Mouse (Mus musculus) kidney, embryonic 16.5 days (tissue): Measurements from ENCODE around the gene Anapc15-ps. TPM values are rescaled to one million over a fixed set of nuclear protein-coding genes. Genes with fewer than 3 reads are reported as not detected.

Experiments used
- ATAC-seq: fragments of 200-750 bp; cut with Nextera tagmentation; 2 replicates; pipeline ENCODE4 v1.8.0; 2017; ENCODE audit warnings: moderate TSS enrichment; ENCODE audit not compliant: low FRiP score, low TSS enrichment
- H3K27ac ChIP-seq: fragments of 300-500 bp; sonication (generic); 2 replicates; pipeline ENCODE4 v1.5.1; 2014; ENCODE audit warnings: low read length
- H3K27me3 ChIP-seq: fragments of 300-500 bp; sonication (generic); 2 replicates; pipeline ENCODE4 v1.6.1; 2014; ENCODE audit warnings: low read length, control low read depth, mixed read lengths; ENCODE audit not compliant: insufficient read depth
- H3K36me3 ChIP-seq: fragments of 300-500 bp; sonication (generic); 2 replicates; pipeline ENCODE4 v1.6.1; 2014; ENCODE audit warnings: low read length, control low read depth, mixed read lengths; ENCODE audit not compliant: insufficient read depth
- H3K4me1 ChIP-seq: fragments of 300-500 bp; sonication (generic); 2 replicates; pipeline ENCODE4 v1.6.1; 2014; ENCODE audit warnings: low read length, control low read depth, mixed read lengths; ENCODE audit not compliant: insufficient read depth
- H3K4me2 ChIP-seq: fragments of 300-500 bp; sonication (generic); replicated peaks from 2 replicates; pipeline ENCODE4 v1.6.1; 2014; ENCODE audit warnings: low read depth, low read length
- H3K4me3 ChIP-seq: fragments of 300-500 bp; sonication (generic); 2 replicates; pipeline ENCODE4 v1.5.1; 2014; ENCODE audit warnings: mild to moderate bottlenecking, low read length
- H3K9ac ChIP-seq: fragments of 300-500 bp; sonication (generic); replicated peaks from 2 replicates; pipeline ENCODE4 v1.6.1; 2014; ENCODE audit warnings: low read length
- H3K9me3 ChIP-seq: fragments of 300-500 bp; sonication (generic); 2 replicates; pipeline ENCODE4 v1.6.1; 2016; ENCODE audit warnings: low read length, control low read depth
- WGBS: fragments of 180-500 bp; shearing (Covaris S2); extraction: QIAGEN DNeasy Blood & Tissue Kit; methylation state at CpG from one replicate; pipeline ENCODE4 v1.1.7; 2014; 5-methylcytosine and 5-hydroxymethylcytosine counted together
- polyA plus RNA-seq: library from polyadenylated mRNA; unstranded; fragments of >200 nt; fragmentation: Nextera tagmentation; extraction: Ambion mirVana; gene quantifications from 2 replicates; pipeline ENCODE4 v1.2.1, GENCODE M21; 2015

Anapc15-ps gene
- polyA plus RNA-seq, 1 experiment from 2014 or later: not detected

DNA sequence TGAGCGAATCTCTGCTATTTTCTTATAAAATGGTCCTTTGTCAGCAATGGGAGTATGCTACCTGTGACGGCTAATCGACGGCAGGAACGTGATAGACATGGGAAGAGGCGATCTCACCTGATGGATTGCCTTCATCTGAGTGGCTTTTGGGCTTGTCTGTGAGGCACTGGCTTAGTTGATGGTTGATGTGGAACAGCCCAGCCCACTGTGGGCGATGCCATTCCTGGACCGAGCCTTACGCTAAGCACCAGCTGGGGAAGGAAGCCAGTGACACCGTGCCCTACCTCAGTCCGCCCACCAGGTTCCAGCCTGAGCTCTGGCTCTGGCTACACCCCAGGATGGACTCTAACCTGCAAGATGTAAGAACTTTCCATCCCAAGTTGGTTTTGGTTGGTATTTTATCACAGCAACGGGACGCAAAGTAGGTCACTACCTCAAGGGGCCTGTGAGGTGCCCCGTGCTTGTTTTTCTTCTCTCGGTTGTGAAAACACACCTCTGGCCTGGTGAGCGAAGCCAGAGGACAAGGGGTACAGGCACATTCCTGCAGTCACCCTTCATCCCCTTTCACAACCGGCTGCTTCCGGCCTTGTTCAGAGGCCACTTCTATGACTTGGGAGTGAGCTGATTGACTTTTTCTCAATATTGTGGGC lies 22.5 kb upstream of the Anapc15-ps start:
- Histone ChIP-seq H3K4me1 (peaks cover 16% of the 10 kb centered on the region; the same call in 1 of the 2 replicates), H3K9me3 (no peaks in the 10 kb centered on the region), H3K36me3 (no peaks in the 10 kb centered on the region), H3K4me2 (no peak overlapping the region), H3K27me3 (no peaks in the 10 kb centered on the region), H3K9ac (no peak overlapping the region), H3K4me3 (no peak overlapping the region), H3K27ac (peak overlapping the region; percentile 58; the same call in 1 of the 2 replicates)
- ATAC-seq: peak; percentile 50; the same call in 1 of the 2 replicates
- WGBS: 75% methylated on average over 18 of the region's 18 CpGs

DNA sequence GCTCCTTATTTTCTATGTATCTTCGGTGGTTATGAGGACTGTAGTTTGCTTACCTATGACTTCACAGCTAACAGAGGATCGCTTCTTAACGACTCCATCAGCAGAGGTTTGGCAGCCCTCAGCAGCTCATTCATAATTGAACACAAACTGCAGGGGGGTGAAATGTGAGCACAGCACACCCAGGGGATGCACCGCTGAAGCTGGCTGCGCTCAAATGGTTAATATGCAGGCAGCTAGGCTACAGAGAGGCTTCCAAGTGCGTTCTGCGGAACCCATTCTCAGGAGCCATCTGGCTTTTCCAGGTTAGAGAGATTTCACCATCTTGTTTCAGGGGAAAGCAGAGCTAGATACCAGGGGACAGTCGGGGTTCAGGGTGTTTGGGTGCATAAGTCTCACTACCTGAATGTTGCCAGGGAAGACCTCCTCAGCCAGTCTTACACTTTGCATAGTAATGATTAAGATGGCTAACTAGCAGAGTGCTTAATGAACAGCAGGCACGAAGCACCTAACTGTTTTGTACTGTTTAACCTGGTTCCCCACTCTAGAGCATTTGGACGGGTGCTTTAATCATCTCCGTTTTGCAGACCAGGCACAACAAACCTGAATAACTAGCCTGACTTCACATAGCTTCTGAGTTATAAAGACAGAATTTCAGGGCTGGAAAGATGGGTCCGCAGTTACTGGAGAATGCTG lies 21.5 kb upstream of the Anapc15-ps start:
- WGBS: 61% methylated on average over 12 of the region's 12 CpGs
- ATAC-seq: peak; percentile 70; the same call in 1 of the 2 replicates

DNA sequence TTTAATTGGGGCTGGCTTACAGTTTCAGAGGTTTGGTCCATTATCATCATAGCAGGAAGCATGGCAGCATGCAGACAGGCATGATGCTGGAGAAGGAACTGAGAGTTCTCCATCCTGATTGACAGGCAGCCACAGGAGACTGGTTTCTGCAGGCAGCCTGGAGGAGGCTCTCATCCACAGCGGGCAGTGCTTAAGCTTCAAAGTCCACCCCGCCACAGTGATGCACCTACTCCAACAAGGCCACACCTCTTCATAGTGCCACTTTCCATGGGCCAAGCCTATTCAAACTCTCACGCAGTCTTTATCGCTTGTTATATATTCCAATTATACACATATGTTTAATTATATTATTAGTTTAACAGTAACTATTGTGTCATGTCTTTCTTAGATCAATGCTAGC lies 18.1 kb upstream of the Anapc15-ps start:
- H3K4me2 ChIP-seq: no peak overlapping the region
- no peak overlapping the region for H3K9ac ChIP-seq
- H3K4me1 ChIP-seq: peaks cover 16% of the 10 kb centered on the region; the same call in 1 of the 2 replicates
- no peak overlapping the region for H3K27ac ChIP-seq
- no peaks in the 10 kb centered on the region for H3K27me3 ChIP-seq
- H3K9me3 ChIP-seq: no peaks in the 10 kb centered on the region
- no peak overlapping the region for H3K4me3 ChIP-seq
- 90% methylated on average over 4 of the region's 4 CpGs for WGBS
- no peak for ATAC-seq
- no peaks in the 10 kb centered on the region for H3K36me3 ChIP-seq

More for the DNA sequence above, 21.5 kb upstream of the Anapc15-ps start:
- Histone ChIP-seq H3K4me3 (no peak overlapping the region), H3K27me3 (no peaks in the 10 kb centered on the region), H3K4me1 (peaks cover 16% of the 10 kb centered on the region; the same call in 1 of the 2 replicates), H3K27ac (peak overlapping the region; percentile 58; the same call in 1 of the 2 replicates), H3K4me2 (0 out of 2 replicates have a peak overlapping the region, but pooled peaks have one; percentile 8), H3K36me3 (no peaks in the 10 kb centered on the region), H3K9me3 (no peaks in the 10 kb centered on the region), H3K9ac (no peak overlapping the region)

DNA sequence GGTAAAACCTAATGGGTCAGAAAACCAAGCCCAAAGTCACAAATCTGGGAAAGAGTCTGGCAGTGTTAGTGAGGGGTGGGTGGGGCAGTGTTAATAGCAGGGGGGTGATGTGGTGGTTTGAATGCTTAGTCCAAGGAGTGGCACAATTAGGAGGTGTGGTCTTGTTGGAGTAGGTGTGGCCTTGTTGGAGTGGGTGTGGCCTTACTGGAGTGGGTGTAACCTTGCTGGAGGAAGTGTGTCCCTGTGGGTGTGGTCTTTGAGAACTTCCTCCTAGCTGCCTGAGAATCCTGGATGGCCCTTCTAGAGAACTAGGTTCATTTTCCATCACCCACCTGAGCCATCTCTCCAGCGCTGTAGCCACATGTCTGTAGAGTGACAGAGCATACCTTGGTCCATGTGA lies 16.6 kb upstream of the Anapc15-ps start:
- peak overlapping the region; percentile 18; the same call in 1 of the 2 replicates for H3K27ac ChIP-seq
- H3K4me1 ChIP-seq: peaks cover 11% of the 10 kb centered on the region; the same call in 1 of the 2 replicates
- no peaks in the 10 kb centered on the region for H3K36me3 ChIP-seq
- no peaks in the 10 kb centered on the region for H3K27me3 ChIP-seq
- no peak overlapping the region for H3K4me3 ChIP-seq
- peak; percentile 25; the same call in 1 of the 2 replicates for ATAC-seq
- H3K4me2 ChIP-seq: no peak overlapping the region
- no peaks in the 10 kb centered on the region for H3K9me3 ChIP-seq
- 88% methylated on average over 1 of the region's 1 CpGs for WGBS
- H3K9ac ChIP-seq: no peak overlapping the region

DNA sequence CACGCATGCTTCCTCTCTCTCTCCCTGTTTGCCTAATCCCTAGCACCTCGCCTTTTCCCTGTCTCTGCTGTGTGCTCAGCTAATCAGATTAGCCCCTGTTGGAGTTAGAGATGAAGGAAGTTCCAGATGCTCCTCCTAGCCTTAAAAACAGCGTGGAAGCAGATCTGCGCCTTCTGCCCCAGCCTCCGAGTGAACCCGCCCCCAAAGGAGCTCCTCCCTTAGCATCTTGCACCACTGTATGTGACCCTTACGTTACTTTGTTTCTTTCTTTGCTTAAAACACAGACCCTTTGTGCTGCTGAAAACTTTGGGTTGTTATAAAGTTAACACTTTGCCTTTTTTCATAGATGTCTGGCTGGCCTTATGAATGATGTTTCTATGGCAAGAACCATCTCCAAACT lies 15.8 kb upstream of the Anapc15-ps start:
- WGBS: 86% methylated on average over 7 of the region's 7 CpGs

DNA sequence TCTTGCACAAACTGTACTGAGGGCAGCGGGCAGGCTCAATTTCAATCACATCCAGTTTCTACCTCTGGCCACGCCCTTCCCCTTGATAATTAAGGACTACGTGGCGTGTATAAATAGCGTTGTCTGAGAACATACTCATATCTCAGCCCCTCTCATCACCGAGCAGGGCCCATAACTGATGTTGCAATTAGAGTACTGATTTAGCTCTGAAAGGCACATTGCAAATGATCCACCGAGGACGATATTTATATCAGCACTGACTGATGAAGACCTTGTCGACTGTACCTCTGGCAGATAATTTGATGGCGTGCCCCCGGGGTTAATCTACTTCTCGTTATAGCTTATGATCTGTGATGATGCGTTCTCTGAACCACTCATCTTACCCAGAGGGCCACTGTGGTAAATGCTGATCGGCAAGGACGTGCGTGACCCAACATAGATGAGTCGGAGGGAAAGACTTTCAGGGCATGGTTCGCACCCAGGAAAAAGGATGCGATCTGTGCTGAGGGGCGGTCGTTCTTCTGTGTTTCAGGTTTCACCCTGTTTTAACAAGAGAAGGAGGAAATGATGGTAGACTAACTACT lies 14.4 kb upstream of the Anapc15-ps start:
- Histone ChIP-seq H3K27me3 (no peaks in the 10 kb centered on the region), H3K27ac (no peak overlapping the region), H3K4me1 (0 out of 2 replicates have a peak, but pooled peaks cover 6% of the 10 kb centered on the region), H3K36me3 (no peaks in the 10 kb centered on the region), H3K4me2 (no peak overlapping the region), H3K9ac (no peak overlapping the region), H3K9me3 (no peaks in the 10 kb centered on the region), H3K4me3 (no peak overlapping the region)
- 84% methylated on average over 21 of the region's 21 CpGs for WGBS
- no peak for ATAC-seq

More for the DNA sequence above, 15.8 kb upstream of the Anapc15-ps start:
- Histone ChIP-seq H3K9ac (no peak overlapping the region), H3K27ac (no peak overlapping the region), H3K4me1 (0 out of 2 replicates have a peak, but pooled peaks cover 6% of the 10 kb centered on the region), H3K27me3 (no peaks in the 10 kb centered on the region), H3K9me3 (no peaks in the 10 kb centered on the region), H3K4me3 (no peak overlapping the region), H3K4me2 (no peak overlapping the region), H3K36me3 (no peaks in the 10 kb centered on the region)
- no peak for ATAC-seq

DNA sequence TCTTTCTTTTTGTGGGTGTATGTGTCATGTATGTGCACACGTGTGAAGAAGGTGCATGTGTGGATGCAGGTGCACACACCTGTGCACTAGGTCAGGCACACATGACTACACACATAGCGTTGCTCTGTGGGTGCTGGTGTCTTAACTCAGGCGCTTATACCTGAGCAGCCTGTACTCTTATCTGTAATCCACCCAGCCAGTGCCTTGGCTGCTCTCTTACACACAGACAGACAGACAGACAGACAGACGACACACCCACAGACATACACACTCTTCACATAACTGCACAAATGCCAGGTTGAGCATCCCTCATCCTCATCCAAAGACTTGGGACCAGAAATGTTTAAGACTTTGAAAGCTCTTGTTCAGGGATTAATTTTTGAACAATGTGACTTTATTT lies 12.8 kb upstream of the Anapc15-ps start:
- Histone ChIP-seq H3K9me3 (no peaks in the 10 kb centered on the region), H3K4me1 (peaks cover 7% of the 10 kb centered on the region; the same call in 1 of the 2 replicates), H3K9ac (no peak overlapping the region), H3K4me3 (no peak overlapping the region), H3K27me3 (no peaks in the 10 kb centered on the region), H3K36me3 (no peaks in the 10 kb centered on the region), H3K4me2 (no peak overlapping the region), H3K27ac (no peak overlapping the region)
- no peak for ATAC-seq
- WGBS: 85% methylated on average over 4 of the region's 4 CpGs

DNA sequence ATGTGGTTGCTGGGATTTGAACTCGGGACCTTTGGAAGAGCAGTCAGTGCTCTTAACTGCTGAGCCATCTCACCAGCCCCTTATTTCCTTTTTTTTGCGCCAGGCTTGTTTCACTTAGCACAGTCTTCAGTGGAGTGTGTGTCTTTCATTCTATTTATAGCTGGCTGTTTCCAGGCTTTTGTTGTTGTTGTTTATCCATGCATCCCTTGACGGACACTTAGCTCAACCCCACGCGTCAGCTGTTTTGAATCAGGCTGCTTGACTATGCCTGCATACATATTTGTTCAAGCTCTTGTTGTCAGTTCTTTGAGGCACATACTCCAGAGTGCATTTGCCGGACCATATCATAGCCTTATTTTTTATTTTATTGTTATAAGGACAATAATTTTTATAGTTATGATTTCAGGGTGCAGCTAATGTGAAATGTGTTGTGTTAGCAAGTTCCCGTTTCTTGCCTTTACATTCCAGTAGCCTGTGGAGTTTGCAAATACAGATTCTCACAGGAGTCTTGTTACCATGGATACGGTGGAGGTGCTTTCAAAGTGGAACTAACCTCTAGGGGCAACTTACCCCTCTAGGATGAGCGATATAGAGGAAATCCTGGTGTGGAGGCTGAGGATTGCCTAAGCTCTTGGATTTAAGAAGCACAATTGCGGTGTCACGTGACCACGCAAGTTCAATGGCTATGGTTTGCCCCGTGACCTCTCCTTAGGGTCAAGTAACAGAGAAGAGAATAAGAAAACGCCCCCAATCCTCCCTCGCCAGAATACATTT lies 11.7 kb upstream of the Anapc15-ps start:
- no peak overlapping the region for H3K27ac ChIP-seq
- no peak overlapping the region for H3K4me2 ChIP-seq
- H3K36me3 ChIP-seq: no peaks in the 10 kb centered on the region
- no peak overlapping the region for H3K9ac ChIP-seq
- H3K27me3 ChIP-seq: no peaks in the 10 kb centered on the region
- ATAC-seq: no peak
- 40% methylated on average over 15 of the region's 15 CpGs for WGBS
- peaks cover 14% of the 10 kb centered on the region for H3K4me1 ChIP-seq
- no peaks in the 10 kb centered on the region for H3K9me3 ChIP-seq
- H3K4me3 ChIP-seq: no peak overlapping the region

DNA sequence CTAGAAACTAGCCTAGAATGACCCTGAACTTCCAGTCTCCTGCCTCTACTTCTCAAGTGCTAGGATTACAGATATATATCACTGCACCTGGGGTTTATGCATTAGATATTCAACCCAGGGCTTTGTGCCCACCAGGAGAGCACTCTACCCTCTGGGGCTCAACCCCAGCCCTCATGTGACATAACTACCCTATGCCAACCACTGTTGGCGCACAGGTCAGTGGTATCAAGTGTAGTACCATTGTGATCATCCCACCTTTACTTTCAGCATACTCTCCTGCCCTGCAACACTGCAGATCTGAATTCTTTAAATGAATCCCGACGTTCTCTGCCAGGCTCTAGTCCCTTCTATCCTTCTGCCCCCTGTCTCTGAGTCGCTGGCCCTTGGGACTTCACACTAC lies 11.0 kb upstream of the Anapc15-ps start:
- no peak overlapping the region for H3K4me3 ChIP-seq
- 89% methylated on average over 4 of the region's 4 CpGs for WGBS
- no peak overlapping the region for H3K27ac ChIP-seq
- H3K4me2 ChIP-seq: no peak overlapping the region
- H3K9me3 ChIP-seq: no peaks in the 10 kb centered on the region
- H3K27me3 ChIP-seq: no peaks in the 10 kb centered on the region
- ATAC-seq: no peak
- no peaks in the 10 kb centered on the region for H3K36me3 ChIP-seq
- H3K9ac ChIP-seq: no peak overlapping the region
- H3K4me1 ChIP-seq: peaks cover 14% of the 10 kb centered on the region
